Mouse (Mus musculus): ENCODE results near the gene E130309D02Rik. TPM values are rescaled to one million over a fixed set of nuclear protein-coding genes. Genes with fewer than 3 reads are reported as not detected.
A peak's percentile ranks its signal among the peaks of the same experiment; 100 is the strongest.

The E130309D02Rik gene
- total RNA-seq, 2 experiments from 2014 or later: 25.1 to 26.1 TPM

GRCm38 (mm10) chr5:143309916-143310315 is 5.2 kb downstream of the E130309D02Rik start:
- DNase-seq: no peak

- DNase-seq: no peak
Observed at GRCm38 (mm10) chr5:143308825-143309224, 6.3 kb downstream of the E130309D02Rik start.

DNA sequence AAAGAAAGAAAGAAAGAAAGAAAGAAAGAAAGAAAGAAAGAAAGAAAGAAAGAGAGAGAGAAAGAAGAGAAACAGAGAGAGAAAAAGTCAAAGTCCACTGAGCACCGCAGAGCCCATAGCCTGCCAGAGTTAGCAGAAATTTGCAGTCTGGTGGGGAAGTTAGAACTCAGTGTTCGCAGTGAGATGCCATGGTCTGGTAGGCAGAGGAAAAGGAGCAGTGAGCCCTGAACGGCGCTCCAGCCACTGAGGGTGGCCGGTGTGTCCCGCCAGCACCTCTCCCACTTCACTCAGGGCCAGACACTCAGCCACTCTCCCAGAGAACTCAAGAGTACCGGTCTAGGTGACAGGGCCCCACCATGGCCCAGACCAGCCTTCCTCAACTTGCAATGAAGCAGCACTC is 10.9 kb downstream of the E130309D02Rik start:
- DNase-seq: no peak

GRCm38 (mm10) chr5:143301296-143301695 is 13.9 kb downstream of the E130309D02Rik start:
- DNase-seq: no peak

DNA sequence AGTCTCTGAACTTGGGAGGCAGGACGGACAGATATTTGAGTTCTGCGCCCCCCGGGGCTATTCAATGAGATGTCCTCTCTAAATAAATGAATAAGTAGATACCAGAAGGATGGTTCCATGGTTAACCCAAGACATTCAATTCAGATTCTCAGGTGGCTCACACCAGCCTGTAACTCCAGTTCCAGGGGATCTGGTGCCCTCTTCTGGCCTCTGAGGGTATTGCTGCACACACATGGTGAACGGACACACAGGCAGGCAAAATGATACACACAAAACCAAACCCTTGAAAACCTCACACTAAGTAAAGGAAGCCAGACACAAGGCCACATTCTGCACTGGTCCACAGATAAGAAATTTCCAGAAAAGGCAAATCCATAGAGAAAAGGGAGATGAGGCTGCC is 15.5 kb downstream of the E130309D02Rik start:
- DNase-seq: peak in 1 of 2 experiments; percentile 43

DNA sequence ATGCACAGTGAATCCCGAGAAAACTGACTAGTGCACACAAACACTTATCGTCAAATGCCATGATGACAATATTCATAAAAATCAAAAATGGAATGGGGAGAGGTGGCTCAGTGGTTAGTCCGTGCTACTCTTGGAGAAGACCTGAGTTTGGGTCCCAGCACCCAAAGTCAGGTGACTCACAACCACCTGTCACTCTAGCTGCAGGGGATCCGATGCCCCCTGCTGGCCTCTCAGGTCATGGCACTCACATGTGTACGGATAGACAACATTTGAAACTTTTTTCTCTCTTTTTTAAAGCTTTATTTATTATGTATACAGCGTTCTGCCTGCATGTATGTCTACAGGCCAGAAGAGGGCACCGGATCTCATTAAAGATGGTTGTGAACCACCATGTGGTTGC is 16.8 kb downstream of the E130309D02Rik start:
- DNase-seq: no peak

DNA sequence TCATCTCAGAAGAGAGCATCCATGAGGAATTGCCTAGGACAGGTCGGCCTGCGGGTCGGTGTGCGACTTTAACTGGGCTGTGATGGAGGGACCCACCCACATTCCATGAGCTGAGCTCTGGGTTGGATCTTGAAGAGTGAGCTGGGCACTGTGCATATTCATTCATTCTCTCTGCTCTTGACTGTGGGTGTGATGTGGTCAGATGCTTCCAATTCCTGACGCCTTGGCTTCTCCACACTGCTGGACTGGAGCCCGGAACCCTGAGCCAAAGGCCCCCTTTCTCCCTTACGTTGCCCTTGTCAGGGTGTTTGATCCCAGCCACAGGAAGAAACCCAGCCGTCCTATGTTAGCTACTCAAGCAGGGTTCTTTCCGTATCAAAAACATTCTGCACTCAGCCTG is 17.2 kb downstream of the E130309D02Rik start:
- DNase-seq: no peak

DNA sequence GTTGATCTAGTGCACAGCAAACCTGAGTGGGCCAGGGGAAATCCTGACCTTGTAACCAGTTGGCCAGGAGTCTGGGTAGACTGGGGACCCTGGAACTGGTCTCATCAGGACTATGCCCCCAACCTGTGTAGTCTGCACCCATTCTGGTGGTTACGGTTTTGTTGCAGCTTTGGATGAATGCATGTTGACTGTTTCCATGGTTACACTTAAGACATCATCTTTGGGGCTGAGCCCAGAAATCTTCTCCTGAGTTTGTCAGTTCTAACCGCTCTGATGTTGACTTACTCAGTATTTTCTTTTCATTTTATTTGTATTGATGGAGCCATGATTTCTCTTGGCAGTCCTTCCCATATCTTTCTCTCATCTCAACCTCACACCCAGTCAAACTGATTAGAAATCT is 19.8 kb downstream of the E130309D02Rik start:
- no peak for DNase-seq

DNA sequence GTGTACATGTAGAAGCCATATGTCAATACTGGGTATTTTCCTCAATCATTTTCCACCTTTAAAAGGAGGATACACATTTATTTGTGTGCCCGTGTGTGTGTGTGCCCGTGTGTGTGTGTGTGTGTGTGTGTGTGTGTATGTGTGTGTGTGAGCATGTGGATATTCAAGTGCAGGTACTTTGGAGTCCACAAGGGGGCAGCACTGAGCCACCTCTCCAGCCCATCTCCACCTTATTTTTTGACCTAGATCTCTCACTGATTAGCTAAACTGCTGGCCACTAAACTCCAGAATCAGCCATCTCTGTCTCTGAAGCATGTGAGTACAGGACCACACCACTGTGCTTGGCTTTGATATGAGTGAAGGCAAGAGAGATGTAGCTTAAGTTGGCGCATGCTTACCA is 20.3 kb downstream of the E130309D02Rik start:
- DNase-seq: no peak

DNA sequence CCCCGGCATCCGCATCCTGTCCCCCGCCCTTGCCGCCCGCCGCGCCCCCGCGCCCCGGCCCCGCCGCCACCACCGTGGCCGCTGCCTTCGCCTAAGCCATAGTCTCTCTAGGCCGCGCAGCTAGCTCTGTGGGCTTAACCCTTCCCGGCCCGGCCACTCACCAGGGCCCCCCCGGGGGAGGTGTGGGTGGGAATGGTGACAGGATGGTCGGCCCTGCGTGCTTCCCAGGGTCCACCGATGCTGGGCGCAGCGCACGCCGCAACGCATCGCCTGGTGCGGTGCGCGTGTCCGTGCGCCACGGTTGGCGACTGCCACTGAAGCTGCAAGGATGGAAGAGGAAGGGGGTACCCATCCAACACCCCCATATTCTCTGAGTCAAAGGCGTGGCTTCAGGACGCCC is 21.8 kb downstream of the E130309D02Rik start, which contains the start of gene Zfp853:
Gene Zfp853 (minus strand): TSS at position 220 of the 400 bp plus-strand sequence.
- no peak for DNase-seq

GRCm38 (mm10) chr5:143292879-143293278 is 22.3 kb downstream of the E130309D02Rik start:
- DNase-seq: no peak

DNA sequence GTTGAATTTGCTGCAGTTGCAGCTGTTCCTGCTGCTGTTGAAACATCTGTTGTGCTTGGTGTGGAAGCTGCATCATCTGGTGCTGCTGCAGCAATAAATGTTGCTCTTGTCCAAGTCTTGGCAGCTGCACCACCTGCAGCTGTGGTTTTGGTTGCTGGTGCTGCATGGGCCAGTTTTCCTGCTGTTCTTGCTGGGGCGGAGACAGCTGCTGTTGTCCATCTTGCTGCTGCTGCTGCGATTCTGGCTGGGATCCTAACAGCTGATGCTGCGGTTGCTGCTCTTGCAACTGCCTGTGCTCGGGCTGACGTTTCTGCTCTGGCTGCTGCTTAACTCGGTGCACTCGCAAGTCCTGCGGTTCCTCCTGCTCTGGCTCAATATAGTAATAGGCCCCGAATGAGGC is 25.9 kb downstream of the E130309D02Rik start:
- no peak for DNase-seq

DNA sequence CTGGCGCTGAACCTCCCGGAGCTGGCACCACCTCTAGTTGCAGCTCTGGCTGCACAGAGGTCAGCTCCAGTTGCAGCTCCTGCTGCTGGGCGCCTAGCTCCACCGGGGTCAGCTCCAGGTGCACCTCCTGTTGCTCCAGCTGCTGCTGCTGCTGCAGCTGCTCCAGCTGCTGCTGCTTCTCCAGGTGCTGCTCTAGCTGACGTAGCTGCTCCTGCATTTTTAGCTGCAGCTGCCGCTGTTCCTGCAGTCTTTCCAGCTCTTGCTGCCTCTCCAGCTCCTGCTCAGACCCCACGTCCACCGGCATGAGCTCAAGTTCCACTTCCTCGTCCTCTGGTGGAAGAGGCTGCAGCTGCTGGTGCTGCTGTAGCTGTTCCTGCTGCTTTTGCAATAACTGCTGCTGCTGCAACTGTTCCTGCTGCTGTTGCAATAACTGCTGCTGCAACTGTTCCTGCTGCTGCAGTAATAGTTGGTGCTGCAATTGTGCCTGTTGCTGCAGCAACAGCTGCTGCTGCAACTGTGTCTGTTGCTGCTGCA is 26.7 kb downstream of the E130309D02Rik start:
- no peak for DNase-seq

- DNase-seq: no peak
Observed at GRCm38 (mm10) chr5:143287774-143288328, 27.3 kb downstream of the E130309D02Rik start.

- DNase-seq: no peak
Observed at GRCm38 (mm10) chr5:143284762-143285161, 30.4 kb downstream of the E130309D02Rik start.

GRCm38 (mm10) chr5:143279247-143279646 is 35.9 kb downstream of the E130309D02Rik start:
- DNase-seq: no peak

- DNase-seq: no peak
Observed at GRCm38 (mm10) chr5:143275761-143276160, 39.4 kb downstream of the E130309D02Rik start.

DNA sequence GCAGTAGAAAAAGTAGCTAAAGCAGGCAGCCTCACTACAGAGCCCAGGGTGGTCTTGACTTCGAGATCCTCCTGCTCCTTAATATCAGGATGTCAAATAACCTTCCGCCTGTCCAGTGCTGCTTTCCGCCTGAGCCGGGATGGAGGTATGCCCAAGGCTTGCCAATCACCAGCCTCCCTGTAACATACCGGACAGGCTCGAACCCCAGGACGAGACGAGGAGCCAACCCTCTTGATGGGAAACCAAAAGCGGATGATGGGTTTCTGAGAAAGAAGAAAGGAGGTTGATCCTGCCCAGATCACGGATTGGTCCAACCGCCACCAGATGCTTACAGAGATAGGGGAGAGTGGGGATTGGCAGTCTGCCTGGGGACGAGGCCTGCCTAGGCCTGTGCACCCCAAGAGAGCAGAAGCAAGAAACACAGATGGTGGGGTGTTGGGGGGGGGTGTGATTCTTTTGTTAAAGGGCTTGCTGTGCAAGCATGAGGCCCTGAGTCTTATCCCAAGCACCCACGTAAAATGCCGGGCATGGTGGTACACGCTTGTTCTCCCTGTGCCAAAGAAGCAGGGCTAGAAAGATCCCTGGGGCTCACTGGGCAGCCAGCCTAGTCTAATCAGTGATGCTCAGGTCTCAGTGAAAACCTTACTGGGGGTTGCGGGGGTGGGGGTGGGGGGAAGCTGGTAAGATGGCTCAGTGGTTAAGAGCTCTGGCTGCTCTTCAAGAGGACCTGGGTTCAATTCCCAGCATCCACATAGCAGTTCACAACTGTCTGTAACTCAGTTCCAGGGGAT is 42.4 kb downstream of the E130309D02Rik start:
- DNase-seq: no peak

DNA sequence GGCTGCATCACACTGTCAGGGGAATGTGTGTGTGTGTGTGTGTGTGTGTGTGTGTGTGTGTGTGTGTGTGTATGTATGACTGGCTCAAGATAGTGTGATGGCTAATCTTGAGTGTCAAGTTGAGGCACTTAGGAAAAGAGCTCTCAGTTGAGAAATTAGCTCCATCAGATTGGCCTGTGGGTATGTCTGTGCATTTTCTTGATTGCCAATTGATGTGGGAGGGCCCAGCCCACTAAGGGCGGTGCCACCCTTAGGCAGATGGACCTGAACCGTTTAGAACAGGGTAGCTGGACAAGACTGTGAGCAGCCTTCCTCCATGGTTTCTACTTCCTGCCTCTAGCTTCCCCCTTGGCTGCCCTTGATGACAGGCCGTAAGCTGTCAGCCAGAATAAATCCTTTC is 43.1 kb downstream of the E130309D02Rik start:
- no peak for DNase-seq

GRCm38 (mm10) chr5:143271642-143272041 is 43.5 kb downstream of the E130309D02Rik start:
- no peak for DNase-seq

DNA sequence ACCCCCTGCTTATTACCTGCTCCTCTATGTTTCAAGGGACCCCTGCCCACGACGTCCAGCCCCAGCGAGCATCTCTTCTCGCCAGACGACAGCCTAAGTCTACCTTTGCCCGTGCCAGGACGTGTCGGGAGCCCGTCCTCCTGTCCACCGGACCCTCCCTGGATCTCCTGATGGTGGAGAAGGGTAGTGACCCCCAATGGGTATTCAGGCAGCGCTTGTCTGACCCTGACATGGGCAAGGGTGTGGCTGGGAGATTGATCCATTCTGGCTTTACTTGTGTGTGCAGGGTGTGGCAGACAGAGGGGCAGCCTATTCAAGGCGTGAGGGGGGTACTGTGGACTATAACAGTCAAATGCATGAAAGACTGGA is 45.0 kb downstream of the E130309D02Rik start:
- no peak for DNase-seq

GRCm38 (mm10) chr5:143269363-143270150 is 45.6 kb downstream of the E130309D02Rik start, which contains the start of gene Zfp316:
TSS of gene Zfp316 (minus strand) at chr5:143270022.
- DNase-seq: peak; percentile 66 to 68

- DNase-seq: no peak
Observed at GRCm38 (mm10) chr5:143268985-143269362, 46.2 kb downstream of the E130309D02Rik start.

All from layer of hippocampus, postnatal 36 days (tissue).